Mouse (Mus musculus): Measurements from ENCODE around the gene Dvl2. TPM values are rescaled to one million over a fixed set of nuclear protein-coding genes. Genes with fewer than 3 reads are reported as not detected.

Gene Dvl2
- polyA plus RNA-seq, 1 experiment from 2014 or later = 34.9 TPM

DNA sequence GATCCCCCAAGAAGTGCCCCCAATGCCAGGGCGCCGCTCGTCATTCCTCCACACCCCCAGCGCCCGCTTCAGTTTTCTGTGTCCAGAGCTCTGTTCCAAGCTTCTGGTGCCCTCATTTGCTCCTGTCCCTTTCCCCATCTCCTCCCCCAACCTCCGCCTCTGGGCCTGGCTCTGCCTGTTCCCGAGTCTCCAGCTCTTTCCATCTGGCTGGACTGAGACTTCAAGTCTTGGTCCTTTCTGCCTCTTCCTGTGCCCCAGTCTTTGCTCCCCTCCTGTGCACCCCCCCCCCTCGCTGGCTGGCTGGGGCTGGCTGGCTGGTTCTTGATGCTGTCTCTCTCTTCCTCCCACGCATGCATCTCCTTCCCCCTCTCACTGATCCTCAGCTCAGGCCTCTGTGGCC, 27.0 kb downstream of the Dvl2 start:
- ATAC-seq (replicated peaks; ENCODE audit: insufficient number of reproducible peaks, low FRiP score, low TSS enrichment, low read depth) (no peak), DNase-seq (ENCODE audit: low spot score) (no peak)
- 40% methylated on average over 9 of the region's 9 CpGs for WGBS
- Histone ChIP-seq H3K4me3 (ENCODE audit: low read depth, low read length) (no peak overlapping the region), H3K9me3 (replicated peaks; ENCODE audit: control insufficient read depth, low read length) (no peaks in the 10 kb centered on the region), H3K27me3 (ENCODE audit: control insufficient read depth, insufficient read depth, low read length) (no peaks in the 10 kb centered on the region), H3K27ac (replicated peaks; ENCODE audit: low read depth, low read length) (no peak overlapping the region), H3K36me3 (replicated peaks; ENCODE audit: control insufficient read depth, insufficient read depth, low read depth, low read length) (peaks cover 9% of the 10 kb centered on the region), H3K9ac (replicated peaks; ENCODE audit: low read length) (peak overlapping the region; percentile 18; the same call in 1 of the 2 replicates), H3K4me2 (ENCODE audit: low read depth, low read length) (peak overlapping the region; percentile 40; the same call in 1 of the 2 replicates), H3K4me1 (ENCODE audit: control insufficient read depth, insufficient read depth, low read length) (peaks cover 13% of the 10 kb centered on the region)

DNA sequence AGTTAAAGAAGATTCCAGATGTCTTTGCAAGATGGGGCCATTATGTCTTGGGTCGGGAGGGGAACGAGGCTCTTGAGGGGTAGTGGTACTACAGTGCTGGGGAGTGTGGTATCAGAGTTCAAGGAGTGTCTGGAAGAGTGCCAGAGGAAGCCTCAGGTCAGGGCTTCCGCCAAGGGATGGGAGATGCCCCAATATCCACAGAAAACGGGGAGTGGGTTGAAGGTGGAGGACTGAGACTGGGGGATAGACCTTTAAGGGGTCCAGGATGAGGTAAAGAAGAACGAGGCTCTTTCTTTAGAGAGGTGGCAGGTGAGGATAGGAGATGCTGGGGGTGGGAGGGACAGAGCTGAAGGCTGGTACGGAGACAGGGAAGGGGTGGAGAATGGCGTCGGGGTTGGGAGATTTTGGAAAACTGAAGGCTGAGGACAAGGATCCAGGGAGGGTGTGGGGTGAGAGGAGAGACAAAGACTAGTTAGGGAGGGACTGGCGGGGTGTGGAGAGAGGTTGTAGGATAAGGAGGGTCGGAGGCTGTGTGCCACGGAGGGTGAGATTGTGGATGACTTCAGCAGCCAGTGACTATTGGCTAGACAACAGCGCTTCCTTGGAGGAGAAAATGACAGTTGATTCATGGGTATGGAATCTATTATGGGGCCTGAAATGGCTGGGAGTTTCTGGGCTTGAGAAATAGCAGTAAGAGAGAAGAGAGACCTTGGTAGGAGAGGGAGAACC, 28.2 kb downstream of the Dvl2 start:
- peak overlapping the region; percentile 17 for H3K4me3 ChIP-seq (ENCODE audit: low read depth, low read length)
- peak overlapping the region; percentile 37 for H3K4me2 ChIP-seq (ENCODE audit: low read depth, low read length)
- DNase-seq (ENCODE audit: low spot score) (no peak), ATAC-seq (replicated peaks; ENCODE audit: insufficient number of reproducible peaks, low FRiP score, low TSS enrichment, low read depth) (0 out of 2 replicates have a peak, but pooled peaks have one; percentile 8)
- peaks cover 13% of the 10 kb centered on the region for H3K4me1 ChIP-seq (ENCODE audit: control insufficient read depth, insufficient read depth, low read length)
- no peaks in the 10 kb centered on the region for H3K9me3 ChIP-seq (replicated peaks; ENCODE audit: control insufficient read depth, low read length)
- H3K27ac ChIP-seq (replicated peaks; ENCODE audit: low read depth, low read length) = peak overlapping the region; percentile 80
- H3K36me3 ChIP-seq (replicated peaks; ENCODE audit: control insufficient read depth, insufficient read depth, low read depth, low read length) = peaks cover 9% of the 10 kb centered on the region
- WGBS = 25% methylated on average over 12 of the region's 12 CpGs
- H3K9ac ChIP-seq (replicated peaks; ENCODE audit: low read length) = peak overlapping the region; percentile 29
- no peaks in the 10 kb centered on the region for H3K27me3 ChIP-seq (ENCODE audit: control insufficient read depth, insufficient read depth, low read length)

DNA sequence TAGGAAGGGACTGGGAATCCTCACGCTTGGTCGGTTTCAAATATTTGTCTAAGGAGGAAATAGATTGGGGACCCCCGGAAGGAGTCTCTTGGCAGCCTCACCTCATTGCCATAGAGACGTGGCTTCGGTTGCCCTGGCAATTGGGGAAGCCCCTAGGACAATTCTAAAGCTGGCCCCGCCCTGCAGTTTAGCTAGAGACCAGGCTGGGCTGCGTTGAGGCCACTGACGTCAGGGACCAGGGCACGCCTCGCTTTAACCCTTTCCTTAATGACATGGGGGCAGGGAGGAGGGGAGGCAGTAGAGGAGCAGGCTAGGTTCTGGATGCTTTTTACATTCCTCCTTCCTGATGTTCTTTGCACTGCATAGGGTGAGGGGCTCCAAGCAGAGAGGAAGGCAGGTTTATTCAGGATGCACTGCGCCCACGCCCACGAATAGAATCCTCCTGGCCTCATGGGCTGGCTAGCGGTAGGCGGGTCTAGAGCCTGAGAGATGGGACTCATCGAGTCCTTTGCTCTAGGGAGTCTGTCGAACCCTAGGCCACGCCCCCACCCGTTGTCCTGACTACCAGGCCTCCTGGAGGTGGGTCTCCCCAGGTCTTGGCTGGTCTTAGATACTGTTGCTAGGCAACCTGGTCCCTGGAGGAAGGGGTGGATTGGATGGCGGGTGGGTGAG, 28.9 kb downstream of the Dvl2 start:
- Histone ChIP-seq H3K4me3 (ENCODE audit: low read depth, low read length) (peak overlapping the region; percentile 17), H3K9ac (replicated peaks; ENCODE audit: low read length) (peak overlapping the region; percentile 37), H3K27me3 (ENCODE audit: control insufficient read depth, insufficient read depth, low read length) (no peaks in the 10 kb centered on the region), H3K4me1 (ENCODE audit: control insufficient read depth, insufficient read depth, low read length) (peaks cover 13% of the 10 kb centered on the region), H3K4me2 (ENCODE audit: low read depth, low read length) (peak overlapping the region; percentile 37), H3K36me3 (replicated peaks; ENCODE audit: control insufficient read depth, insufficient read depth, low read depth, low read length) (peaks cover 9% of the 10 kb centered on the region), H3K27ac (replicated peaks; ENCODE audit: low read depth, low read length) (peak overlapping the region; percentile 80; the same call in 1 of the 2 replicates), H3K9me3 (replicated peaks; ENCODE audit: control insufficient read depth, low read length) (no peaks in the 10 kb centered on the region)
- ATAC-seq (replicated peaks; ENCODE audit: insufficient number of reproducible peaks, low FRiP score, low TSS enrichment, low read depth) (peak; percentile 92), DNase-seq (ENCODE audit: low spot score) (peak; percentile 97)
- 1% methylated on average over 20 of the region's 20 CpGs for WGBS

- H3K36me3 ChIP-seq (replicated peaks; ENCODE audit: control insufficient read depth, insufficient read depth, low read depth, low read length) = peaks cover 9% of the 10 kb centered on the region
- H3K4me3 ChIP-seq (ENCODE audit: low read depth, low read length) = peak overlapping the region; percentile 17
- peak overlapping the region; percentile 80; the same call in 1 of the 2 replicates for H3K27ac ChIP-seq (replicated peaks; ENCODE audit: low read depth, low read length)
- DNase-seq (ENCODE audit: low spot score) (no peak), ATAC-seq (replicated peaks; ENCODE audit: insufficient number of reproducible peaks, low FRiP score, low TSS enrichment, low read depth) (no peak)
- H3K9ac ChIP-seq (replicated peaks; ENCODE audit: low read length) = peak overlapping the region; percentile 37
- WGBS = 46% methylated on average over 11 of the region's 11 CpGs
- H3K27me3 ChIP-seq (ENCODE audit: control insufficient read depth, insufficient read depth, low read length) = no peaks in the 10 kb centered on the region
- peak overlapping the region; percentile 37 for H3K4me2 ChIP-seq (ENCODE audit: low read depth, low read length)
- peaks cover 13% of the 10 kb centered on the region for H3K4me1 ChIP-seq (ENCODE audit: control insufficient read depth, insufficient read depth, low read length)
- no peaks in the 10 kb centered on the region for H3K9me3 ChIP-seq (replicated peaks; ENCODE audit: control insufficient read depth, low read length)
Measured at GRCm38 (mm10) chr11:70029829-70030550, 29.6 kb downstream of the Dvl2 start.

DNA sequence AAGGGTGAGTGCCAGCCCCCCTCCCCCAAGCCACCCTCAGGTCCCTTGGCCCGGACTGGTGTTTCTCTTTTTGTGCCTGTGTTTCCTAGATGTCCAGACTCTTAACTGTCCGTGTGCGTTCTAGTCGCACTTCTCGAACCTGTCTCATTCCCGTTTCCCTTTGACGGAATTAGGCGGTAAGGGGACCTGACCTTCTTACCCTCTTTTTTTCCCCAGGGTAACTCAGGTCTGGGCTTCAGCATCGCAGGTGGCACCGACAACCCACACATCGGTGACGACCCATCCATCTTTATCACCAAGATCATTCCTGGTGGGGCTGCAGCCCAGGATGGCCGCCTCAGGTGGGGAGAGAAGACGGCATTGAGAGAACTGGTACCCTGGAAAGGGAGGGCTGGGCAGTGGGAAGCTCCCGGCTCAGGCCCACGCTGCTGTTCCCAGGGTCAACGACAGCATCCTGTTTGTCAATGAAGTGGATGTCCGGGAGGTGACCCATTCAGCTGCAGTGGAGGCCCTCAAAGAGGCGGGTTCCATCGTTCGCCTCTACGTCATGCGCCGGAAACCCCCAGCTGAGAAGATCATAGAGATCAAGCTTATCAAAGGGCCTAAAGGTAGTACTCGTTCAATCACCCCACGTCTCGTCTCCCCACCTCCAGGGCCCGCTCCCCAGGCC, 30.4 kb downstream of the Dvl2 start:
- WGBS = 96% methylated on average over 28 of the region's 28 CpGs
- ATAC-seq (replicated peaks; ENCODE audit: insufficient number of reproducible peaks, low FRiP score, low TSS enrichment, low read depth) (no peak), DNase-seq (ENCODE audit: low spot score) (no peak)
- no peak overlapping the region for H3K4me2 ChIP-seq (ENCODE audit: low read depth, low read length)
- H3K36me3 ChIP-seq (replicated peaks; ENCODE audit: control insufficient read depth, insufficient read depth, low read depth, low read length) = peaks cover 9% of the 10 kb centered on the region
- H3K4me1 ChIP-seq (ENCODE audit: control insufficient read depth, insufficient read depth, low read length) = peaks cover 13% of the 10 kb centered on the region
- H3K9ac ChIP-seq (replicated peaks; ENCODE audit: low read length) = no peak overlapping the region
- H3K4me3 ChIP-seq (ENCODE audit: low read depth, low read length) = no peak overlapping the region
- H3K27ac ChIP-seq (replicated peaks; ENCODE audit: low read depth, low read length) = no peak overlapping the region; the same call in 1 of the 2 replicates
- no peaks in the 10 kb centered on the region for H3K27me3 ChIP-seq (ENCODE audit: control insufficient read depth, insufficient read depth, low read length)
- H3K9me3 ChIP-seq (replicated peaks; ENCODE audit: control insufficient read depth, low read length) = no peaks in the 10 kb centered on the region

GRCm38 (mm10) chr11:70031321-70031670, 30.9 kb downstream of the Dvl2 start:
- H3K27ac ChIP-seq (replicated peaks; ENCODE audit: low read depth, low read length) = no peak overlapping the region
- H3K4me1 ChIP-seq (ENCODE audit: control insufficient read depth, insufficient read depth, low read length) = peaks cover 13% of the 10 kb centered on the region
- H3K9me3 ChIP-seq (replicated peaks; ENCODE audit: control insufficient read depth, low read length) = no peaks in the 10 kb centered on the region
- no peak overlapping the region for H3K4me3 ChIP-seq (ENCODE audit: low read depth, low read length)
- no peak for DNase-seq (ENCODE audit: low spot score)
- H3K36me3 ChIP-seq (replicated peaks; ENCODE audit: control insufficient read depth, insufficient read depth, low read depth, low read length) = peaks cover 9% of the 10 kb centered on the region
- no peak overlapping the region for H3K9ac ChIP-seq (replicated peaks; ENCODE audit: low read length)
- 97% methylated on average over 11 of the region's 11 CpGs for WGBS
- no peak overlapping the region for H3K4me2 ChIP-seq (ENCODE audit: low read depth, low read length)
- ATAC-seq (replicated peaks; ENCODE audit: insufficient number of reproducible peaks, low FRiP score, low TSS enrichment, low read depth) = no peak
- H3K27me3 ChIP-seq (ENCODE audit: control insufficient read depth, insufficient read depth, low read length) = no peaks in the 10 kb centered on the region

DNA sequence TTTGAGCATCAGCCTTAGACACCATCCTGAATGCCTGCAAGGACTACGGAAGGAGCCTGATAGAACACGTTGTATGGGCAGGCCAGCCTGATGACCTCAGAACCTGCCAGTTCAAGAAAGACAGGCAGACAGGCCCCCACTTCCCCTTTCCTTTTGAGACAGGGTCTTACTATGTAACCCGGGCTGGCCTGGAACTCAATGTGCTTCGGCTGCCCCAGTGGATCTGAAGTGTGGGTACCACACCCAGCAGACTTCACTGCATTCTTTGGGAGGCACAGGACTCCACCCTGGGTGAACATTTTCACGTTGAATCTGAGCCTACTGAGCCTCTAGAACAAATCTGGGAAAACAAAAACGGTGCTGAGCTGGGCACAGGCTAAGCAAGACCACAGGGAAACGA, 37.8 kb downstream of the Dvl2 start:
- no peak overlapping the region for H3K9ac ChIP-seq (replicated peaks; ENCODE audit: low read length)
- no peaks in the 10 kb centered on the region for H3K27me3 ChIP-seq (ENCODE audit: control insufficient read depth, insufficient read depth, low read length)
- no peak overlapping the region for H3K27ac ChIP-seq (replicated peaks; ENCODE audit: low read depth, low read length)
- no peaks in the 10 kb centered on the region; the same call in none of the 2 replicates for H3K36me3 ChIP-seq (replicated peaks; ENCODE audit: control insufficient read depth, insufficient read depth, low read depth, low read length)
- no peaks in the 10 kb centered on the region for H3K4me1 ChIP-seq (ENCODE audit: control insufficient read depth, insufficient read depth, low read length)
- DNase-seq (ENCODE audit: low spot score) (no peak), ATAC-seq (replicated peaks; ENCODE audit: insufficient number of reproducible peaks, low FRiP score, low TSS enrichment, low read depth) (no peak)
- no peak overlapping the region for H3K4me3 ChIP-seq (ENCODE audit: low read depth, low read length)
- H3K4me2 ChIP-seq (ENCODE audit: low read depth, low read length) = no peak overlapping the region
- 80% methylated on average over 7 of the region's 7 CpGs for WGBS
- H3K9me3 ChIP-seq (replicated peaks; ENCODE audit: control insufficient read depth, low read length) = no peaks in the 10 kb centered on the region

Measured in embryonic facial prominence, embryonic 11.5 days (tissue).